Mouse (Mus musculus): ENCODE results near the gene Tsnaxip1.

Gene Tsnaxip1

DNA sequence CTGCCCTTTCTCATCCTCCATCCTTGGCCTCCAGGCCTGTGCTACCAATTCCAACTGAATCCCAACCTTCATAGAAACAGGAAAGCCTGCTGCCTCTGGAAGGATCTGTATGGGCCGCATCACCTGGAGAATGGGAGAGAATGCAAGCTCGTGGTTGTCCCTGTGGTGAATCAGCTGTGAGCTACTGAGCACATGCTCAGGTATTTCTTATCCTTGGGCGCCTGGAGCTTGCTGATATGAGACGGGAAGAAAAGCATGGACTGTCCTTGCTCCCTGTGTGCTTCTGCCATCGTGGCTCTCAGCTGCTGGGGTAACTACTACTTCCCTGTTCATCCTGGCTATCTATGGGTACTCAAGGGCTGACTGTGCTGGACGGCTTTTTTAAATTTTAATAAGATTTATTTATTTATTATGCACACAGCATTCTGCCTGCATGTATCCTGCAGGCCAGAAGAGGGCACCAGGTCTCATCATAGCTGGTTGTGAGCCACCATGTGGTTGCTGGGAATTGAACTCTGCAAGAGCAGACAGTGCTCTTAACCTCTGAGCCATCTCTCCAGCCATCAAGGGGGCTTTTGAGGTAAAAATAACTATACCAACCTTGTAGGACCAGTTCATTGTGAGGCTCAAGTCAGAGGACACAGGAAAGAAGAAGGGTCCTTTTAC is 39.0 kb downstream of the Tsnaxip1 start:
- DNase-seq, result peak; percentile 27 to 30

DNA sequence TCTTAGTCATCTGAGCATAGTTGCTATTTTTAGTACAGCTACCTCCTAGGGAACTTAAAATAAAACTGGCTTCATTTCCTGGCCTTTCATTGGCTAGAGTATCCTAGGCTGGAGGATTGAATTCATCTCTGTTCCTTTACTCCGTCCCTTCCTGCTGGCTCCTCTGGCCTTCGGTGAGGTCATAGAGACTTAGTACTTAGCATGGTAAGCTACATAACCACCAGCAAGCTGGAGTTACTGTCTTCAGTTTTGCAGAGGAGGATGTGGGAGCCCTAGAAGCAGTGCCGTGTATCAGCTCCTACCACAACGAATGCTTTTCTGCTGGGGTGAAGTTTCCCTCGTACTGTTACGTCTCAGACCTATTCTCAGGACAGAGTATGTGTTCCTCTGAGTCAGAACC is 46.8 kb downstream of the Tsnaxip1 start:
- no peak for DNase-seq

DNA sequence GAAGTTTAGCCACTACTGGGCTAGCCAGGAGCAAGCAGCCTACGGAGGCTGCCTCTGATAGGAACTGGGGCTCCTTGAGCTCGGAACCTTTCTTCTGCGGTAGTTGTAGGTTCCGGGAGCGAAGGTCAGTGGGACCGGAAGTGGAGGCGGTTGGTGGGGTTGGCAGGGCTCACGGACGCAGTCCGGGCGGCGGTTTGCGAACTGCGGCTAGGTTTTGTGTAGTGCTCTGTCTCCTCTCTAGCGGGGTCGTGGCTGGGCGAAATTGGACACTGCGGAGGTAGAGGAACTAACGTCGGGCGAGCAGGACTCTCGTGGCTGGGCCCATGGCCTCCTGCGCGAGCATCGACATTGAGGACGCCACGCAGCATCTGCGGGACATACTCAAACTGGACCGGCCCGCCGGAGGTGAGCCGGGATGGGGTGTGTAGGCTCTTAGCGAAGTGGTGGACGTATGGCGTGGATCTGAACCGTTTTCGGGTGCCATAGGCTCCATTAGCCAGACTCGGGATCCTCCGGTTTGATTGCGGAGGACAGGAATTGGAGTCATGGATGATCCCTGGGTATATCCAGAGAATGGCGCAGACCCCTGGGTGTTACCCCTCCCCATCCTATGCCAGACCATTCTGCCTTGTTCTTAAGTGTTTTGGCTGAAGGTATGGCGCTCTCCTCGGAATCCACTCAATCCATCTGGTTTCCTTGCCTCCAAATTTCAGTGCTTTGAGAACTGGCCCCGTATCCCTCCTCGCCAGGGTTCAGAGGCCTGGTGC is 53.4 kb downstream of the Tsnaxip1 start, which contains the start of gene Edc4:
TSS of gene Edc4 (plus strand) at position 128 of the 767 bp plus-strand sequence.
- peak; percentile 92 for DNase-seq

DNA sequence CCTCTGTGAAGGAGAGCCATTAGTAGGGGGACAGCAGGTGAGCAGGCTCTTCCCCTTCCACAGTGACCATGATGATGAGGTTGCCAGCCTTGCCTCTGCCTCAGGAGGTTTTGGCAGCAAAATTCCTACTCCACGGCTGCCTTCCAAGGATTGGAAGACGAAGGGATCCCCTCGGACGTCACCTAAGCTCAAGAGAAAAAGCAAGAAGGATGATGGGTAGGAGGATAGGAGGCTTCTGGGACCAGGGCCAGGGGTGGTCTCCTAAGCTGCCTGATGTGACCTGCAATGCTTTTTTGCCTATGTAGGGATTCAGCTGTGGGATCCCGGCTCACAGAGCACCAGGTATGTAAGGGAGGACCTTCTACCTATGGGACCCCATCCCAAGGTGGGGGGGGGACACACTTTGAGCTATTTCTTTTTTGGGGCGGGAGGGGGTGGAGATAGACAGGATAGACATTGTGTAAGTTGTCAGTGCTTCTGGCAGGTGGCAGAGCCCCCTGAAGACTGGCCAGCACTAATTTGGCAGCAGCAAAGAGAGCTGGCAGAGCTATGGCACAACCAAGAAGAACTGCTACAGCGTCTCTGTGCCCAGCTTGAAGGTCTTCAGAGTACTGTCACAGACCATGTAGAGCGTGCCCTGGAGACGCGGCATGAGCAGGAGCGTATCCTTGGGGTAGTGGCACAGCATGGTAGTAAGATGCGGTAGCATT is 62.4 kb downstream of the Tsnaxip1 start:
- DNase-seq, result no peak

DNA sequence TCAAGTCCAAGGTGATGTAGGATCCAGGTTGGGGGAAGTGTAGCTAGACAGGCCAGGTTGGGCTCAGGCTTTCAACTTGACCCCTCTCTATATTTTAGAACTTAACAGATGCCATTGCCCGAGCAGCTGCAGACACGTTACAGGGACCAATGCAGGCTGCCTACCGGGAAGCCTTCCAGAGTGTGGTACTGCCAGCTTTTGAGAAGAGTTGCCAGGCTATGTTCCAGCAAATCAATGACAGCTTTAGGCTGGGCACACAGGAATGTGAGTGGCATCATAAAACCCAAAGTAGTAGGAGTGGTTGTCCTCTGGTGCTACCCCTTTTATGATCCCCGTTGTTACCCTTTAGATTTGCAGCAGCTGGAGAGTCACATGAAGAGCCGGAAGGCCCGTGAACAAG is 63.3 kb downstream of the Tsnaxip1 start:
- DNase-seq, result no peak

DNA sequence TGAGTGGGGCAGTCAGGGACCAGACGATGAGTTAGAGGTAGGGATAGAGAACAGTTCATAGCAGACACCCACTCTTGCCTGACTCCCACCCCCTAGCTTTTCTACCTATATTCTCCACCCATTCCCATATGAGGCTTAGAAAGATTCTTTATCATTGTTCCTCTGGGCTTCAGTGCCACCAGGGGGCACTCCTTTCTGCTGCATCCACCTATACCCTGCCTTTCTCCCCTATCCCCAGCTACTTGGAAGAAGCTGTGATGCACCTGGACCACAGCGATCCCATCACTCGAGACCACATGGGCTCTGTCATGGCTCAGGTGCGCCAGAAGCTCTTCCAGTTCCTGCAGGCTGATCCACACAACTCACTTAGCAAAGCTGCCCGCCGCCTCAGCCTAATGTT is 64.9 kb downstream of the Tsnaxip1 start:
- DNase-seq, result peak; percentile 43 to 45

DNA sequence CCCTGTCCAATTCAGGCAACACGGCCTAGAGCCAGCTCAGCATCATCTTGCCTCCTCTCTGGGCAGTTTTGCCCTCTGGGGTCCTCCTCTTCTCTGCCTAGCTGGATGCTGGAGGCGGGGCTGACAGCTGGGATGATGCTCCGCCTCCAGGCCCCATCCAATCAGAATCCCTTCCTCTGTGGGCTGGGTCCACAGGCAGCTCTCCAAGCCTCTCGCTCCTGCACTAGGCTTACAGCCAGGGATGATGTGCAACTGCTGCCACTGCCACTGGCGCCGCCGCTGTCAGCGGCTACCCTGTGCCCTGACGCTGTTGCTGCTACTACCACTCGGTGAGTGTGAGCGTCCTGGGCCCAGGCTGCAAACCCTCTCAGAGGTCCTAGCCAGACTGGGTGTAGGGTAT is 65.8 kb downstream of the Tsnaxip1 start, which contains the start of gene Nrn1l:
TSS of gene Nrn1l (plus strand) at position 229 of the 400 bp plus-strand sequence.
- no peak for DNase-seq
